Mouse (Mus musculus) retina, adult 2 months (tissue): ENCODE results near the gene Tex21.

ENCODE experiments used
- DNase-seq: peaks from one replicate; pipeline ENCODE4 v3.0.0-alpha.2; 2012; ENCODE audit warnings: low read depth, low spot score

Tex21 gene

DNA sequence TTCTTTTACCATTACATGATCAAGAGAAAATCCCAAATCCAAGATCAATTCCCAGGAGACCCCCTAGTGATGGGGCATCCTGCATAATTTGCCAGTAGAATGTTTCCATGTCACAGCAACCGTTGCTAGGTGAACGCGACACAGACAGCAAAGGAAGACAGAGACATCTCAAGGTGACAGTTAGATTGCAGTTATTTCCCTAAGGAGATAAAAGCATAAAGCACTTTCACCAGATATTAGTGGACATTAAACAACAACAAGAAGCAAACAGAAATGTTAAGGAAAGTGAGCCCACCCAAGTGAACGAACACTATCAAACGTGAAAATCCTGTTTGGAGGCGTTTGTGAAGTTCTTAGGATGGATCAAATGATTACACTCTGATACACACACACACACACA, at the start of gene Tex21:
Gene Tex21 (minus strand): TSS at position 101 of the 400 bp plus-strand sequence.
- DNase-seq: no peak

DNA sequence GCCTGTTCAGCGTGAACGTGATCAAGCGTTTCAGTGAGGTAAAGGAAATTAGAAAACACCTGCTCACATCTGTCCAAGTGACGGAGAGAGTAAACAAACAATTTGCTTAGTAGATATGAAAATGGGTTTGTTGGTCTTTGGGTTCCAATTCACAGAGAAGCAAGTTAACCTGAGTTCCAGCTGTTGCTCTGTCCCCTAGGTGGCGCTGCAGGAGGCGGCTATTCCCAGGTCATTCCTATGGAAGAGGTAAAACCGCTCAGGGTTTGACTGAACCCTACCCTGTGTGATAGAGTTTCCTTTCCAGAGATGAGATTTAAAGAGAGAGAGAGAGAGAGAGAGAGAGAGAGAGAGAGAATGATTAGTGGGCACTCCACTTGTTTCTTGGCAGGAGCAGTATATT, 46.6 kb upstream of the Tex21 start:
- peak; percentile 32 for DNase-seq

DNA sequence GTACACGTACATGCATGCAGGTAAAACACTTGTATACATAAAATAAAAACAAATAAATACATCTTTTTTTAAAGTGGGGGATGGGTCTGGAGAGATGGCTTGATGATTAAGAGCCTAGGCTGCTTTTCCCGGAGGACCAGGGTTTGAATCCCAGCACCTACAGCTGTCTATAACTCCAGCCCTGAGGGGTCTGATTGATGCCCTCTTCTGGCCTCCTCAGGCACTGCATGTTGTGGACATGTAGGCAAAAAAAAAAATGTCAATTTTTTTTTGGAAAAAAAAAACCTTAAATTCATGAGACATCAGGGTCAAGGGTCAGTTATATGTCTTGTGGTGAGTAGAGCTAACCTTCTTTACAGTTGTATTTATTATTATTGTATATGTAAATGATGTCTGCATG, 43.7 kb upstream of the Tex21 start:
- no peak for DNase-seq

DNA sequence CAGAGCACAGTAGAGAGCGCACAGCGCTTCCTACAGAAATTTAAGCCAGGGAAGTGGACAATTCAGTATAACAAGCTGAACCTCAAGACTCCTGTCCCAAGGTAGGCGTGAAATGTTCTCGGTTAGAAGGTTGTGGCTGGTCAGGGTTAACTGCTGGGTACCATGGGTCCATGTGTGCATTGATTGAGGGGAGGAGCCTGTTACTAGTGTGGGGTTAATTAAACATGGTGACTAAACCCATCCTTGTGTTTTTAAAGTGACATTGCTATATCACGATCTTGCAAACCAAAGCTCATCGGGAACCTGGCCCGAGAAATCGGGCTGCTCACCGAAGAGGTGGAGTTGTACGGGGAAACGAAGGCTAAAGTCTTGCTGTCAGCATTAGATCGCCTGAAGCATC, 42.9 kb upstream of the Tex21 start:
- no peak for DNase-seq

DNA sequence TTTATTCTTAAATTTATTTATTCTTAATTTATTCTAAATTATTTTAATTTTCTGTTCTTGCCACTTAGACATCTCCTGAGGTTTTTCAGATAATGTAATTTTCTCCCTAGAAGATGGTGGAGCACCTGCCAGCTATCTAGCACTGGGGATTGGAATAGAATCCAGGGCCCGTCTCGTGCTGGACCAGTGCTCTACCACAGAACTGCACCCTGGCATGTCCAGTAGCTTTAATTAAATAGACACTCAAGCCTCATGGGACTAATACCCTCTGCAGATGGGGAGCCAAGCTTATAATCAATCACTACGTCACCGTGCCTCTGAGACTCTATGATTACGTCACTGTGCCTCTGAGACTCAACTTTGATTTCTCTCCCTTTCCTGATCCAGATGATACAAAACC, 41.9 kb upstream of the Tex21 start:
- no peak for DNase-seq

DNA sequence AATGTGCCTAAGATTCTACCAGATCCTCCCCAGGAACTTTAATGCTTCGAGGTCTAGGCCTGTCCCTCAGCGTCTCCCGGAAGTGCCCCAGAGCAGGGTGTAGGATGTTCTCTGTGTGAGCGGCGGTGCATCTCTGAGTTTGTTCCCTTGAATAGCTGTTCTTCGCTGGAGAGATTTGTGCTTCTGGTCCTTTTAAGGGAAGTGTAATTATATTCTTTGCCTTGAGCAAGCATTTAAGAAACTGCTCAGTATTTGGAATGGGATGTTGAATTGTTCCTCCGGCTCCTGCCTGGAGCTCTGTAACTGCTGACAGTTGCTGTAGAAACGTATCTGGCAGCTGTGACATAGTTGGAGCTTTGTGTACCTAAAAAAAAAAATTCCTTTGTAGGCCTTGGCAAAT, 41.4 kb upstream of the Tex21 start:
- DNase-seq: no peak

DNA sequence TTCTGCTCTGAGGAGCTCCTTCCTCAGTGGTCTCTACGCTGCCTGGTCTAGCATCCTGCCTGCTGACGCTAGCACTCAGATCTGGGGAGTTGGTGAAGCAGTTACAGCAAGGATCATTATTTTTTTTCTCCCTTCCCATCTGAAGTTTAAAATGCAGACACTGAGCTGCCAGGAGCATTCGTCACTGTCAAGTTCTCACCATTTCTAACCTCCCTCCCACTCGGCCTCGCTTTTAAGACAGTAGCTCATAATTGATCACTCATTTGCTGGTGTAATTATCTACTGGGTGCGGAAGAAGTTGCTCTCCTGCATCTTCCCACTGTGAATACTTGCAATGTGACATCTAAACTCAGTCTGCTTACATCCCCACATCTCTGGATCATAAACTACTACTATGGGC, 38.9 kb upstream of the Tex21 start:
- no peak for DNase-seq

DNA sequence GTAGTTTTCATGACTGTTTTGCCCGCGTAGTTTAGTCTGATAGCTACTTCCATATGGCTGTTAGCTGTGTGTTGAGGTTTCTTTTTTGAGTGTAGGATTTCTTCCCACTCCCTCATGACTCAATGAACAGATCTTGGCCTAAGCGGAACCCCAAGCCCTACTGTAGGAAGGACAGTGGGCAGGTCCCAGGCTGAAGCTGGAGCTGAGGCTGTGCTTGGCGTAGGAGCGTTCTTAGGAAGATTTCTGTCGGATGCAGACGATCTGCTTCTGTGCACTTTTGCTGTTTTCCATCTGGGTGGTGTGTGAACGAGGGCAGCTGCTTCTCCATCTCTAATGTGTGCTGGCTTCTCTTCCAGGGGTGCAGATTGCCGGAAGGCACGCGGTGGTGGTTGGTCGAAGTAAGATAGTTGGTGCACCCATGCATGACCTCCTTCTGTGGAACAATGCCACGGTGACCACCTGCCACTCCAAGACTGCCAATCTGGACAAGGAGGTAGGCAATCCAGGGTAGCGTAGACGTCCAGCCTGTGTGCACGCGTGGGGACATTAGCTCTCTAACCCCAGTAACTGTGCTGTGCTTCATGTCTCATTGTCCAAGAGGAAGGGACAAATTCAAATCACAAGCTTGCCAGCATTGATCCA, 36.1 kb upstream of the Tex21 start:
- DNase-seq: no peak

DNA sequence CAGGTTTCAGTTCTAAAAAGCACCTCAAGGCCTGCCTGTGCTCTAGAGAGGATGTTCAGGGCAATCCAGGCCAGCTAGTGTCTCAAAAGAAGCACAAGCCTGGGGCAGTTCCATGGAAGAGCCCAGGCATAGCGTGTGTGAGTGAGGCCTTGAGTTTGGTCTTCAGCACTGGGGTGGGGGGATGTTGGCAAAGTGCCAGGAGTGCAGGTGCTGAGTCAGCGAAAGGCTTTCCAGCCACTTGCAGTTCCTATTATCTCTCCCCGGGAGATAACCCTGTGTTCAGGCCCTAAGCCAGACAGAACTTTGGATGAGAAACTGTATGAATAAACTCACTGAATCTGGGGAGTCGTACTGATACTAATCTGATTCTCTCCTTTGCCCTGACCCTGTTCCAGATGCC, 35.6 kb upstream of the Tex21 start:
- no peak for DNase-seq

DNA sequence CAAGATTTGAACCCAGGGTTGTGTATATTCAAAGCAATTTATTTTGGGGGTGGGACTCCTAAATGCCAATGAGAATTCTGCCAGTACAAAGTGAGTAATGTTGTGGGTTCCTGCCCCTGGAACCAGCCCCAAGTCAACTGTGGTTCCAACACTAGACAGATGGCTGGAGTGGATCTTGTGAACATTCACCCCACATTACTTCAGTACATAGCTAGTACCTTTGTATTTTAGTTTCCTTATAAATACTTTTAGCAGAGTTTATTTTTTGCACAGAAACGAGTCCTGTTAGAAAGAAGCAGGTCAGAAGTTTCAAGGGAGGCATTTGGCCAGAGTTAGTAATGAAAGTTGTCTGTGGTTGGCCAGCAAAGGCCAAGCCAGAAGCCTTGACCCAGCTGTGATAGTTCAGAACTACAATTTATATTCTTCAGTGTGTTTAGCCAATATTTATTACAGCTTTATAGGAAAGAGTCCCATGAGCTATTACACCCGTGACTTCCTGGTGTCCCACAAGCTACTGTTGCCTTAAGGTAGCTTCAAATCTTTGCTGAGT, 34.6 kb upstream of the Tex21 start:
- DNase-seq: no peak

DNA sequence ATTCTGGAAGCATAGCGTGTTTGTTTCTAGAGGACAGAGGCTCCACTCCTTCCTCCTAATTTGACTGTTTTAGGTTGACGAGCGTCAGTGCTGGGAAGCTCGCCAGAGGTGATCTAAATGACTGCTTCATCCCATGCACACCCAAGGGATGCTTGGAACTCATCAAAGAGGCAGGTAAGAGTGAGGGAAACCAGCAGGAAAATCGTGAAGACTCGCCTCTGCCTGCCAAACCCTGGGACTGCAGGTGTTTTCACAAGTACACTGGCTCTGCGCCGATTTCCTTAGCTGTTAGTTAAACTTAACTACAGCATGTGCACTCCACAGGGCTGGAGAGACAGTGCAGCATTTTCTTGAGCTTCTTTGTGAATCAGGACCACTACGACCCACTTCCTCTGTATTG, 34.0 kb upstream of the Tex21 start:
- DNase-seq: no peak

DNA sequence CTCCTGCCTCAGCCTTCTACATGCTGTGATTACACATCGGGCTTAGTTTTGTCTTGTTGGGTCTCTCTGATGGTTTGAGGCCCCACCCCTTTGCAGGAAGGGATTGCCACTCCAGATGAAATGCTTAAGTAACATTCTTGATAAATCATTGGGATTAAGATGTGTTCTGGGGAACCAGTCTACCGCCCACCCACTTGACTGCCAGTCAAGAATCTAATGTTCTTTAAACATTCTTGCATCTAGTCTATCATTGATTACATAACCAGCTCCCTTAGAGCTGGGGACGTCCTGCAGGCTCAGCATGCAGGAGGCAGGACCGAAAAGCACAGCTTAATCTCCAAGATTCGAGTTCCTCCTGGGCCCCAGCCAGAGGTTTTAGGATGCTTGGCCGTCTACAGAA, 31.7 kb upstream of the Tex21 start:
- DNase-seq: no peak

DNA sequence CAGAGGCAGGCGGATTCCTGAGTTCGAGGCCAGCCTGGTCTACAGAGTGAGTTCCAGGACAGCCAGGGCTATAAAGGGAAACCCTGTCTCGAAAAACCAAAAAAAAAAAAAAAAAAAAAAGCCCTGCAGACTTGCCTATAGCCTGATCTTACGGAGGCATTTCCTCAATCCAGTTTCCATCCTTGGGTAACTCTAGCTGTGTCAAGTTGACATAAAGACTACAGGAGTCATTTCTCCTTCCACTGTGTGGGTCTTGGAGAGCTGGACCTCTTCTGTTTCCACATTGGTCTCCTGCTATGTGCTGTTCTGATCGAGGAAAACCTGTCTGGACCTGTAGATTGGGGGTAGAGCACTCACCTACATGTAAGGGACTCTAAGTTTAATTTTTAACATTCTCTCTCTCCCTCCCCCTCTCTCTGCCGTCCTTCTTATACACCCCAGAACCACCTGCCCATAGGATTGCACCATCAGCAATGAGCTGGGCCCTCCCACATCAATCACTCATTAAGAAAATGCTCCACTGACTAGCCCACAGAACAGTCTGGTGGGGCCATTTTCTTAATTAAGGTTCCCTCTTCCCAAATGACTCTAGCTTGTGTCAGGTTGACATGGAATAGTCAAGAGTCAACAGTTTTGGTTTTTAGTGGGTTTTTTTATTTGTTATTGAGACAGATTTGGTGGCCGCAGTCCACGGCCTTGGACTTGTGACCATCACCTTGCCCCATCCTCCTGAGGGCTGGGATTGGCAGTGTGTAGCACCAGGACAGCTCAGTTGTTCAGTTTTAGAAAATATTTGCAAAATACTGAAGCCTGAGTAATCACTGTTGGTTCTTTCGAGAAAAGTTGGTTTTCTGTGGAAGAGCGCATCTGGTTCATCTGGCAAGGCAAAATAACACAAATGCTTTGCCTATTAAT, 26.3 kb upstream of the Tex21 start:
- DNase-seq: no peak

DNA sequence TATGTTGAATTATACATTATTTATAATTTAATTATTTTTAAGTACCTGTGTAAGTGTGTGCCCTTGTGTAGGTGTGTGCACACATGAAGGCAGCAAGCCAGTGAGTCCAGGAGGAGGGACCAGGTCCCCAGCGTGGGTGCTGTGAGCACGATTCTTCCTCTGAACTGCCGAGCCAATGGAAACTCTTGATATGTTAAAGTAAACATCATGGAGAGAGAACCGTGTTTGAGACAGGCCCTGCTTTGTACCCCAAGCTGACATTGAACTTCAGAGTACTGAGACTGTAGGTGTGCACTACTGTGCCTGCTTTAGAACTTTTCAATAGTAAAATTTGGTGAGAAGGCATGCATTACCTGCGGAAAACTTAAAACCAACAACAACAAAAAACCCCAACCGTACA, 25.0 kb upstream of the Tex21 start:
- no peak for DNase-seq

DNA sequence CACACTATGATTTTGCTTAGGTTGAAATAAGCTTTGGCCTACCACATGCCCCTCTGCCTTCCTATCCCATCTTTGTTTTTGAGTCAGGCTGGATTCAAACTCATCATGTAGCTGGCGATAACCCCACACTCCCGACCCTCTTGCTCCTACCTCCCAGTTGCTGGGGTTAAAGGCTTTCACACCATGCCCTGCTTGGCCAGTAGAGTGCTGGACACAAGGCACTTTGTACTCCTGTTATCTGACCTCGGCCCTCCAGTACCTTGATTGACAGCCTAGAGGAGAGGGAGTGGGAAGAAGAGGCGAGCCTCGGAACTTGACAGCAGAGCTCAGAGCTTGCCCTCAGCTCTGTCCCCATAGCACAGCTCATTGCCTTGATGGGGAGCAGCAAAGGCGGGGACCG, 22.6 kb upstream of the Tex21 start:
- no peak for DNase-seq

DNA sequence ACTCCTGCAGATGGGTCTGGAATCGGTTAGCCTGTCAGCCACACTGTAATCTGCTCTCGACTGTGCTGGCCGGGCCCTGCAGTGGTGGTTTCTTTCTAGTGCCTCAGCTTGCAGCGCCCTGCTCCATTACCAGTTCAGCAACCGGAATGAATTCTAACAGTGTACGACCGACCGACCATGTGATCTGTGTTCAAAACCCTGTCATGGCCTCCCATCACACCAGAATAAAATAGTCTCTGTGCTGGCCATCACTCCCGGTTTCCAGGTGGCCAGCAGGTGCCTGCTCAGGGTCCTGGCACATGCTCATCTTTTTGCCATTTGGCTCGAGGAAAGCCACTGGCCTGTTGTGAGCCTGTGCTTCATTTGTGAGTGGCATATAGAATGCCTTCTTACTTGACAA, 22.1 kb upstream of the Tex21 start:
- DNase-seq: no peak

DNA sequence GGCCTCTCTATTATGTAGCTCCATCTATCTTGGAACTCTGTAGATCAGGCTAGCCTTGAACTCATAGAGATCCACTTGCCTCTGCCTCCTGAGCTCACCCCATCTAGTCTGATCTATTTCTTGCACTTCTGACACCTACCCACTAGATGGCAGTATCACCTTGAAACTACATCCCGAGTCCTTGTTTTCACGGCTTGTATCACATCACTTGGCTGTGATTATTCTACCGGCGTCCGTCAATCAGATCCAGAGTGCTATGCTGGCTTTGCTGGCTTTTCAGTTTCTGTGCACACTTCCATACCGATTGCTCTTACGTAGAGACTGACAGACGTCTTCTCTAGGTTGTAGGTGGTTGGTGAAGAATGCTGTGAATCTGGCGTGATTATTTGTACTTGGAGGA, 20.3 kb upstream of the Tex21 start:
- peak; percentile 20 for DNase-seq

DNA sequence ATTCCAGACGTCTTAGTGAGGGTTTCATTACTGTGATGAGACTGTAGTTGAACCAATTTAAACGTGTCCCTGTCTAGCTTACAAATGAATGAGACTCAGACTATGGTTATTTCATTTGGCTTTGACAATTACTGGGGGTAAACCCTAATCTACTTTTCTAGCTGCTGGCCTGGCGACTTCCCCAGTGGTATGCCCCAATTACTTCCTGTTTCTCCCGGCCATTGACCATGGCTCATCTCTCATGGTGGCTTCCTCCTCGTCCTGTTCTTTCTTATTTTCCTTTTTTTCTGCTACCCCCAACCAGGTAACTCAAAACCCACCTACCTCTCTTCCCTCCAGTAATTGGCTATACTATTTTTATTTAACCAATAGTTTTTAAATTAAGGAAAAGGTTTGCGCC, 18.5 kb upstream of the Tex21 start:
- DNase-seq: no peak

DNA sequence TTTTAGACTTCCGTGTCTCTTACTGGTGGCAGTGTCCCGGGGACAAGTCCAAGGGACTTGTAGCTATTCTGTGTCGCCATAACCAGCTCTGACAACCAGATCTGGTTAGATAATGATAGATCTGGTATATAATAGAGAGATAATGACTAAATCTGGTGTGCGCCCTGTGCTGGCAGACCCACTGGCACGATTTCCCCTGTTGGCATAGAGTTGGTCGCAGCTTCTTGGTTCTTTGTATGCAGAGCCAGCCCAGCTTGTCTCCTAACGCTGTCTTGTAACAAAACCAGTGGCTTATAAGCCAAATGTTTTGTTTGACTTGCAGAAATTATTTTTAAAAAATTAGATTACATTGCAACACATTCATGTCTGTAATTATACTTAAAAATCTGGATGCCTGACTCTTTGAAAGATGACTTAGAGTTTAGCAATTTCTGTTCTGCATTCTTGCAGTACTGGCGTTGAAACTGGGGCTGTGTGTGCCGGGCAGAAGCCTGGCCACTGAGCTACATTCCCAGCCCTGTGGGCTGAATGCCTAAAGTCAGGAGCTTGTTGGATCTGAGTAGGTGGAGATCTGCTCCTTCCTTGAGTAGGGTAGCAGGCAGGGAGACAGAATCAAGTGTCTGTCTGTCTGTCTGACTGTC, 17.9 kb upstream of the Tex21 start:
- DNase-seq: no peak

DNA sequence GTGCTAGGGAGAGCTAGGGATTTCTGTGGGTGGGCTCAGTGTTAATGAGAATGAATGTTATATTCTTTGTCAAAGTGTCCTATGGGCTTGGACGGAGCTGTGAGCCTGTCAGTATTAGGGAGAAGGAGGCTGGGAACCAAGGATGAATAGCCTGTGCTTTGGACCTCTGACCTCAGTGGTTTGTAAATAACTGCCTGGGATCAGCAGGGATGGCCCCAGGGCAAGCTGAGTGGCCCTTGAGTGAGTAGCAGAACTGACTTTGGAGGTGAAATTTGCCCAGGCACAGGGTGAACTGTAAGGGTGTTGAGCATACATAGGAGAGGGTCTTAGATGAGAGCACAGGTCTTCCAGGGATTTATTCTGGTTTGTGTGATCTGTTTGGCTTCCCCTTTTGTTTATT, 17.3 kb upstream of the Tex21 start:
- DNase-seq: no peak

DNA sequence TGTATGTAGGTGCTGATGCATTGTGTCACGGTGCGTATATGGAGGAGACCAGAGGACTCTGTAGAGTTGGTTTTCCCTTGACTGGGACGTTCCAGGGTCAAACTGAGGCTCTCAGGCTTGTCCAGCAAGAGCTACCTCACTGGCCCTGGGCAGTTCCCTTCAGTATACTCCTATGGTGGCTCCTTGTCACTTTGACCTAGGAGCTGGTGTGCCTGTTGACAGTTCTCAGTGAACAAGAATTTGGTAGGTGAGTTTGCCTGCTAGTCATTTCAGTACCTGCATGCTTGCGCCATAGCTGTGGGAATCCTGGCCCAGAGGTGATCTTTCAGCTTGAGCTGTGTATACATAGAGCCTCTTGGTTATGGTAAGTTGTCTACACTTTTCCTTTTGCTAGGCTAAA, 16.4 kb upstream of the Tex21 start:
- no peak for DNase-seq

DNA sequence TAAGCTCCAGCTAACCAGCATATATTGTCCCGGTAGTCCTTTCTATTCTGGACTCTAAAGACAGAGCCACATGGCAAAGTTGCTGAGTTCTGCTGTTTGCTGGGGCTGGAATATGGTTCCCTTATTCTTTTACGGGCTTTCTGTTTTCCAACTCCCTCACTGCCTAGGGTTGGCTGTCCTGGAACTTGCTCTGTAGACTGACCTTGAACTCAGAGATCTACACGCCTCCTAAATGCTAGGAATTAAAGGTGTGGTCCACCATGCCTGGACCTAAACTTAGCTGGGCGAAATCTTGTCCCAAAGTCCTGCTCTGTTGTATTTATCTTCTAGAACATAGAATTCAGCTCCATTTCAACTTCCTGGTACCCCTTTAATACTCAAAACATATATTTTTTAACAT, 15.0 kb upstream of the Tex21 start:
- no peak for DNase-seq

DNA sequence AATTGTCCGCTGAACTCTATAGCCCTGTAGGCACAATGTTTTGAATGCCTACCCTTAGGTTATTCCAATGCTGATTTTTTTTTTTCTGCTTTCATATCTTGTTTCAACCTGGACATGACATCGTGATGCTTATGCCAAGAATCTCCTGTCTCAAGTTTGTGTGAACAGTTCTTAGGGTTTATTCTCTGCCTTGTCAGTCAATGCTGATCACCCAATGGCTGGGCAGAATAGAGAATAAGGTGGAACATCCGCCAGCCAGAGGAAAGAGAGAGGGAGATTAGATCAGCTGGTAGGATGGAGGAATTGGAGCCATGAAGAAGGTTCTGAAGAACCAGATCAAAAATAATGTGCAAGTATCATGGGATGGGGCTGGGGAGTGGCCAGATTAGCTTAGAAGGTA, 14.1 kb upstream of the Tex21 start:
- no peak for DNase-seq
